Mouse (Mus musculus) heart, postnatal 36 days (tissue): ENCODE data around the gene Glt28d2. TPM values are rescaled to one million over a fixed set of nuclear protein-coding genes. Genes with fewer than 3 reads are reported as not detected.

Experiments
- DNase-seq, 2 experiments: peaks; one replicate each; pipeline ENCODE4 v3.0.0; 2021 to 2022
- intact Hi-C: fragments of 180-260 bp; cut with DNase I; formaldehyde crosslinking; loops from one replicate; pipeline ENCODE4 v1.15.1; 2025
- total RNA-seq, 2 experiments: library from RNA; stranded (reverse); gene quantifications; 2 replicates each; pipeline ENCODE4 v1.2.3; 2021

The Glt28d2 gene
- total RNA-seq, 2 experiments from 2014 or later: 4.1 to 4.7 TPM

DNA sequence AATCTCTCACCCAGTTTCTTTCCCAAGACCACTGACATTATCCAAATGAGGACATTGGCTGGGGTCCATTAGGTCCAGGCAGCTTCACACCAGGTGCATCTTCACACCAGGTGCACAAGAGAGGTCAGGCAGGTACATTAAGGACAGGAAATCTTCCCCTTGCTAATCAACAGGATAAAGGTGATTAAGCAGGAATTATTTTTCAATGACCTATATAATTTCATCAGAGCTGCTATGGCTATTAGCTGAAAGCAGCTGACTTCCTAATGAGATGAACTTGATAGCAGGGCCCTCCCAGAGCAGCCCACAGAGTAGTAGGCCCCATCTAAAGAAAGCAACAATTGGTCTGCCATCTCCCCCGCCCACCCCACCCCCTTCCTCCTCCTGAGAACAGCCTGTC, 1.4 kb downstream of the Glt28d2 start:
- intact Hi-C loops: loop anchor here (5.0 kb wide), 1 partner anchor 44 kb away; no protein-coding TSS in a partner anchor
- no peak for DNase-seq

DNA sequence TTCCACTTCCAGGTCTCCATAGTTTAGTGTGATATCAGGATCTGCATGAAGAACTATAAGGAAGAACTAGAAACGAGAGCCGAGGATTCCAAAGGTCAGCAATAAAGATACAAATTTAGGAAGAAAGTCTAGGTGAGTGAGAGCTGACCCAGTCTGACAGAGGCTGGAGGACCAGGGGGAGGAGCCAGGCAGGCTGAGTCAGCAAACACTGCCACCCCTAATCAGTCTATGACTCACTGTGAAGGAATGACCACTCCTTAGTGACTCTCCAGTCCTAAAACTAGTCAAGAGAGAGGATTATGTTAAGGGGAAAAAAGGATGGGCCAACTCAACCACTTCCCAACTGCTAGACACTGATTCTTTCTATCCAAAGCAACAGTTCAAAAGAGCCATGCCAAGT, 6.6 kb downstream of the Glt28d2 start:
- no peak for DNase-seq
- intact Hi-C loops: no loop called here

DNA sequence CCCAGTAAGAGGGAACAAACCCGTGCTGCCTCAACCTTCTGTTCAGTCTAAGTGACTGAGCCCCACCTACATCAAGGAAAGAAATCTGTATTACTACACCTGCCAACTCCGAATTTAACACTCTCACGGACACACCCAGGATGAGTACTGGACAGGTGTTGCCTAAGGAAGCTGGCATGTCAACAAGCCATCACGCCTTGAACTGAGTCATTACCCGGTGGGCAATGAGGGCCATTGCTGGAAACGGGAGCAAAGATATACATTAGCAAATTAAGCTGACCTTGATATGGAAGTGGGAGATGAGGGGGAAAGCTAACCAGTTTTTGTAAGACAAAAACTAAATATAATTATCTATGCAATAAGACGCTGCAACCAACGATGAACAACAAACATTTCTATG, 7.2 kb downstream of the Glt28d2 start:
- DNase-seq: no peak
- intact Hi-C loops: no loop called here

DNA sequence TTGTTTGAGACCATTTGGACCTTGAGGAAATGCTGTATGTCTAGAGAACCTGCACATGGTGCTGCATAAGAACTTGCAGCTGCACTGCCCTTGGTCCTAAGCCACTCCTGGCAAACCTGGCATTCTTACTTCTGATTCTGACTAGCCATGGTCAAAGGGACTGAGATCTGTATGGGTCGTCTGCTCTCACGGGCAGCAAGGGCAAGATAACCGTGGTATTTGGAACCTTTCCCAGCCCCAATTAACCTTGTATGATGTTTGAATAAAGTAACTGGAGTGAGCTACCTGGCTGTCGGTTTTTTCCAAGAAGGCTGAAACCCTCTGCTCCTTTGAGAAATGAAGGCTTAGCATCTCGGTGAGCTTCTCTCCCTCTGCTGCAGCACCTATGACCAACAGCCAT, 8.4 kb downstream of the Glt28d2 start:
- intact Hi-C loops: no loop called here
- DNase-seq: no peak

DNA sequence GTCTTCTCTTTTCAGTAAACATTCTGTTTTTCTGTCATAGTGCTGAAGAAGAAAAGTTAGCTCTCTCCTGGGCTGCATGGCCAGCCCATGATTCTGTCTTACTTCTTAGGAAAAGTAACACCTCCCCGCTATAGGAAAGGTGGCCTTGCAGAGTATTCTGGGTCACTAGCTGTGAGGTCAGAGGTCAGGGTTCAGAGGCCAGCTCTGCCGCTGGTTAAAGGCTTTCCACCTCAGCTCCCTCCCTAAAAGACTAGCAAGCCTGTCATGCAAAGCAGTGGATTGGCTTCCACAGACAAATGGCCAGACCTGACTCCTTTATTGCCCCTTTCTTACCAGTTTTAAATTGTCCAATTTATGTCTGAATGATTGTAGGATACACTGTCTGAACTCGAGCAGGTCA, 23.3 kb downstream of the Glt28d2 start:
- DNase-seq: no peak
- intact Hi-C loops: no loop called here

DNA sequence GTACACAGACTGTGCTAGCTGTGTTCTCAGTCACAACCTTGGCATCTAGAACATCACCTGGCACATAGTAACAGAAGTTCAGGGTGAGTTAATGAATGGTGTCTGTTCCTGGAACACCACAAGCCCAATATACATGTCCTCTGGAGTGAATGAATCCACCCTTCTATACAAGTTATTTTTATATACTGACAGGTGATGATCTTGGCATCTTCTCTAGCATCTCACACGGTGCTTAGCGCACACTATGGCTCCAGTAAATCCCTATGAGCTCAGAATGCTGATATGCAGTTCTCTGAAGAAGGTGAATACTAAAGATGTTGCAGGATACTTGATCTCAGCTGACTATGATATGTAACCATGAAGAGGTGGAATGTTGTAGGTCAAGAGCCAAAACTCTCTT, 24.4 kb downstream of the Glt28d2 start:
- DNase-seq: no peak

DNA sequence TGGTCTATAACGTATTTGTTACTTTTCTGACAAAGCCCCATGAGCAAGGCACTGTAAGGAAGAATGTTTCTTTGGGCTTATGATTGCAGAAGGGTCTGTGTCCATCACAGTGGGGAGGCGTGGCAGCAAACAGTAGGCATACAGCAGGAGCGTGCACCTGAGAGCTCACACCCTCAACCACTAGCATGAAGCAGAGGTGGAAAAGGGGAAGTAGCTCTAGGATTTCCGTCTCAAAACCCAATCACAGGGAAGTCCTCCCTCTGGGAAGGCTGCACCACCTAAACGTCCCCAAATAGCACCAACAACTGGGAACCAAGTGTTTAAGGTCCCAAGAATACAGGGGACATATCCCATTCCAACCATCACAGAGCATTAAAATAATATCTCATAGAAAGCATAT, 26.3 kb downstream of the Glt28d2 start:
- intact Hi-C loops: no loop called here
- no peak for DNase-seq

More for the DNA sequence above, 24.4 kb downstream of the Glt28d2 start:
- intact Hi-C loops: no loop called here

DNA sequence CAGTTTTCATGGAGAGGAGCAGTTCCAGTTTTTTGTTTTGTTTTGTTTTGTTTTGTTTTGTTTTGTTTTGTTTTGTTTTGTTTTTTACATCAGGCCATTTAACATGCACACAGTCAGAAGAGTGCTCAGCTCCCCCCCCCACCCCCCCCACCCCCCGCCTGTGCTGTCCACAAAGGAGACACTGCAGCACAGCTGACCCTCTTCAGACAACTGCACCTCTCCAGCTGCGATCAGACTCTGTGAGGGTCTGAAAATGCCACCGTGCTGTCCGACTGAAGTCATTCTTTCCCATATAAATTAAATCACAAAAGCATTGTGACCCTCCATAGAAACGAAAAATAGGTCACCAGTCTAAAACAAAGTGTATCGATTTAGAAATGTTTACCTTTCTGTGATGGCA, 28.0 kb downstream of the Glt28d2 start:
- no peak for DNase-seq
- intact Hi-C loops: loop anchor here (5.0 kb wide), 1 partner anchor 47 kb away; no protein-coding TSS in a partner anchor

DNA sequence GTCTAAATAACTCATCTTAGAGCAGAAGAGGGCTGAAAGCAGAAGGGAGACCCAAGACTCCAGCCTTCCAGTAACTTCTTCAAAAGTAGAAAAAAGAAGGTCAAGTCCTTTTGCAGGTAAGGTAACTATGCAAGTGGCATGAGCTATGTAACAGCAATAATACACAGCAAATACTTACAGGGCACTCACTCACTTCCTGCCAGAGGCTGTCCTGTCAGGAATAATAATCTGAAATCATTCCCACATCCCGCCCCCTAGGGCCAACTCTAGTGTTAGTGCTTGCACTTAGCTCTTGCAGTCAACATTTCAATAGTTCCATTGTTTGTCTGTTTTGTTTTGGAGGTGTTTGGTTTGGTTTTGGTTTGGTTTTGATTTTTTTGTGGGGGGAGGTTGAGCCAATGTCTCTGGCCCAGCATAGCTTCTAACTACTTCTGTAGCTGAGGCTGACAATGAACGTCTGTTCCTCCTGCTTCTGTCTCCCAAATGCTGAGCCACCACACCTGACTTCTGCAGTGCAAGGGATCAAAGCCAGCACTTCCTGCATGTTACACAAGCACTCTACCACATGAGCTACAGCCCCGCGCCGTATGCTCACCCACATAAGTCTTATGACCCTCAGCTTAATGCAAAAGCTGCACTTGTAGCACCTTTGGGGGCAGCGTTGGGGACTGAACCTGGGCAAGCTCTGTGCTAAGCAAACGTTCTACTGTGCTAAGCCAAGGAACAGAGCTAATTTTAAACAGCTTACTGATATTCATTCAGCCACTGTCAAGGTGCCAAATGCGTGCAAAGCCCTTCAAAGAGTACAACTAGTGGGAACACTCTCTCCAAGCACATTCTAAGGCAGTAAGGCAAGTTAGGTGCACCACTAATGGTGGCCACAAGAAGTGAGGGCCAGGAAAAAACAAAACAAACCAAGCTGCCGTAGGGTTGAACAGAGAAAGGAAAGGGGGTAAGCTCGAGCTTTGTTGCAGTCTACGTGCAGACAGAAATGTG, 28.9 kb downstream of the Glt28d2 start:
- intact Hi-C loops: loop anchor here (1.0 to 5.0 kb wide), 2 partner anchors 29 to 46 kb away; partner anchors contain the start of genes Glt28d2 and Gm37240
- DNase-seq: peak; percentile 45 to 64

DNA sequence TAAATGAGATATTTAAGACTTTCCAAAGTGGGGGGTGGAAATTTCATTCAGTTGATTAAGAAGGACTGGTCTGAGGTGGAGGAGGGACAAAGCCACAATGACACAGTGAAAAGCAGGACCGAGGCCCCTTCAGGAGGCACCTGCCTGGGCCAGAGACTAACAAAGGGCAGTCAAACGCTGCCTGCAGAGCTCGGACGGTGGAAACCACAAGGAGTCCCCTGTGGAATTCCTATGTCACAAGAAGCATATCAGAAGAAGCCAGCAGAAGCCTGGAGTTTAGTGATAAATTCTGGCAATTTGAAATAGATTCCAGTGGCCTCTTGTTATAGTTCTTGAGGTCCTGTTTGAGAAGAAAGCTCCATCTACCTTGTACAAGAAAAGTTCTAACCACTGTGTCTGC, 30.2 kb downstream of the Glt28d2 start:
- intact Hi-C loops: loop anchor here (5.0 kb wide), 1 partner anchor 45 kb away; no protein-coding TSS in a partner anchor
- no peak for DNase-seq

DNA sequence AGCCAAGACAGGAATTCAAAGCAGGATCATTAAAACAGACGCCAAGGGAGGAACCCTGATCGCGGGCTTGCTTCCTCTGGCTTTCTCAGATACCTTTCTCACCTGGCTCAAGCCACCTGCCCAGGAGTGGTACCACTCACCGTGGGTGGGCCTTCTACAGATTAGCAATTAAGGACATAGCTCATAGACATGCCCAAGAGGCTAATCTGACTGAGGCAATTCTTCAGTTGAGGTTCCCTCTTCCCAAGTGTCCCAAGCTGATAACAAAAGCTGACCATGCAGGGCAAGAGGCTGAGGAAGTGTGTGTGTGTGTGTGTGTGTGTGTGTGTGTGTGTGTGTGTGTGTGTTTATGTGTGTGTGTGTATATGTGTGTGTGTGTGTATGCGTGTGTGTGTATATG, 31.4 kb downstream of the Glt28d2 start:
- intact Hi-C loops: loop anchor here (5.0 kb wide), 1 partner anchor 44 kb away; no protein-coding TSS in a partner anchor
- no peak for DNase-seq

DNA sequence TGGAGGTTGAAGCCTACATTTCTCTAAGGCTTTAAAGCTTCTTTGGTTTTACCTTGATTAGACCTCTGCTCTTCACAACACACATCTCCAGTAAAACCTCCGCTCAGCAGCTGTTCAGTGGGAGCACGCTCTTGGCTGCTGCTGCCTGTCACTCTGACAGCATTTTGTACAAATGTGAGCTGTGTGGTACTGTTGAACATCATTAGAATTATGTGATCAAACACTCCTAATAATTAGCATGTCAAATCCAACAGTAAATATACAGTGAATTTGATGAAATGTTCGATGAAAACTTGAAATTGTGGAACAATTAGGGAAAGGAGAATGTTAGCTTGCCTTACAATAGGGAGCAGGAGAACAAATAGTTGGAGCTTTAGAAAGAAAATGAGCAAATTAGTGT, 32.3 kb downstream of the Glt28d2 start:
- no peak for DNase-seq
- intact Hi-C loops: loop anchor here (5.0 kb wide), 1 partner anchor 43 kb away; no protein-coding TSS in a partner anchor

DNA sequence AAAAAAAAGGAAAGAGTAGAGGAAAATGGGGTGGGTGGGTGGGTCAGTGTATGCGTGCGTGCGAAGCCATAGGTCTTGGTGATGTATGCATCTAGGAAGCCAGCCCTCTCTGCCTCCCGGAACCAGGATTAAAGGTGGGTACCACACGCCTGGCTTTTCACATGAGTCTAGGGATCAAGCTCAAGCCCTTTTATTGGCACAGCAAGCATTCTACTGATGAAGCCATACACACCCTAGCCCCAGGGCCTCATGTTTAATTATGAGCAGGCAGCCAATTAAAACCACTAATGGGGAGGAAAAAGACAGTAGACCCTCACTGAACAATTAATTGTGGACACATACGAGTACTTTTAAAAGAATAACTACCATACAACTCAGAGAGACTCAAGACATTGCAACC, 33.2 kb downstream of the Glt28d2 start:
- intact Hi-C loops: no loop called here
- no peak for DNase-seq

DNA sequence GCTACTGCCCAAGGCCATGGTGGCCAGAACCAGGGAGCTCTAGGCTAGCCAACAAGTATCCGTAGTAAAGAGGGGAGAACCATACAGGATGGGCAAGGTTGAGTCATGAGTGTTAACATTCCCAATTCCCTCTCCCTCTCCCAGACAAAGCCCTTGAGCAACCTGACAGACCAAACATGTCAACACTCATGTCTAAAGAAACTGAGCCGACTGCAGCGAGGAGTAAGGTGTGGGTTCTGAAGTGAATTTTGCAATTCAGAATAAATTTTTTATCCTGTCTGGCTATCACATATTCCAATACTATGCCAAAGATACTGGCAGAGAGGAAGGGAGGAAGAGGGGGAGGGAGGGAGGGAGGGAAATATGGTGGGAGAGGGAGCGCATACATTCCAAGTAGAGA, 33.6 kb downstream of the Glt28d2 start:
- intact Hi-C loops: no loop called here
- DNase-seq: no peak

DNA sequence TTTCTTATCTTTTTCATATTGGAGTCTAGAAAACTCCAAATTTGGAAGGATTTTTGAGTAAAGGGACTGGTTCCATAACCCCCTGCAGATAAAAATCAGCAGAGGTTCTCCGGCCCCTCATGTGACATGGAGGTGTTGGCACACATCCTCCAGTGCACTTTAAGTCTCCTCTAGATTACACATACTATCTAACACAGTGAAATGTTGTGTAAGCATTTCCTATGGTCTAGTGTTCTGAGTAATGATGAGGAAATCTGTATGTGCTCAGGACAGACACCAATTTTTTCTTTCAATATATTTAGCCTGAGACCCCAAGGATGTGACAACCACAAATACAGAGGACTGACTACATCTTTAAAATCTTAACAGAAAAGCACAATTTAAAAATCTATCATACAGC, 37.2 kb downstream of the Glt28d2 start:
- no peak for DNase-seq
- intact Hi-C loops: no loop called here

DNA sequence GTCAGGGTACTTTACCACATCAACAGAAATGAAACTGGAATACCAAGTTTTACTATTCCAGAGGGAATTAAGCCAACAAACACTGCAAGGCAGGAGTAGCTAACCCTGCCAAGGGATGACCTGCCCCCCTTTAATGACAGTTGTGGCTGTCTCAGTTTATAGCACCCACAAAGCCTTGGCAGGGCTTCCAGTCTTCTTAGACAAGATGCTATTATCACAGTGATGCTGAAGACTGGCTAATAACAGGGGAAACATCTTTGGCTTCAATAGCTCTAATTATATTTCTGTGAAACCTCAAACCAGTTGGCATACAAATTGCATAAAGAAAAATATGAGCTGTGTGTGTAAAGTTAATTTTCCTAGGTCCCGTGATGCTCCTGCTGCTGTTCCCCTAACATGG, 41.0 kb downstream of the Glt28d2 start:
- intact Hi-C loops: no loop called here

DNA sequence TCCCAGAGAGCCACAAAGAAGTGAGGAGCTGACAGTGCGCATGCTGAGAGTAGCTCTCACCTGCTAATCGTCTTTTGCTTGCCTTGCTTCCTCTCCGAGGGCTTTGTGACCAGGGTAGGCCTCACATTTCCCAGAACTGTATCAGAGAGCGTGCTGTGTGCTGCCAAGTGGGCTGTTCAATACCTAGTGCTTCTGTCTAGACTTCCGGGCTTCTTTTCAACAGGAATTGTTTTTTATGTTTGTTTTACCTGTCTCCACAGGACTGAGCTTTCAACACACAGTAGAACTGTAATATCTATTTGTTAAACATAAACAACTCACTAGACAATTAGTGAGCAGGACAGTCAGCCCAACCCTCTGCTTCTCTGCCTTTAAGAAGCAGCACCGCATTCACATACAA, 42.0 kb downstream of the Glt28d2 start:
- intact Hi-C loops: no loop called here
- no peak for DNase-seq

More for the DNA sequence above, 41.0 kb downstream of the Glt28d2 start:
- no peak for DNase-seq

DNA sequence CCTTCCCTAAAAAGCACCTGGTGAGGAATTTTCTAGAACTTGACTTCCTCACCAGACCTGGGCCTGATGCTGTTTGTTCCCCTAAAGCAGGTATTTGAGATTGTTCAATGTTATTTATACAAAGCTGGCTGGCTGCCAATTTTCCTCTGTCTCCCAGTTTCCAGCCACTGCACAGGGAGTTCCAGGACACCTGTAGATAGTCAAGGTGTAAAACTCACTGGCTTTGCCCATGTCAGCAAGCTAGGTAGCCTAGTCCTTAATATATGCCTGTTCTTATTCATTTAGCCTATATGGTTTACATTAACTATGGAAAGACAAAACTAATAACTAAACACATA, 44.5 kb downstream of the Glt28d2 start:
- intact Hi-C loops: loop anchor here (5.0 kb wide), 1 partner anchor 44 kb away; the partner anchor contains the start of genes Glt28d2 and Gm37240

DNA sequence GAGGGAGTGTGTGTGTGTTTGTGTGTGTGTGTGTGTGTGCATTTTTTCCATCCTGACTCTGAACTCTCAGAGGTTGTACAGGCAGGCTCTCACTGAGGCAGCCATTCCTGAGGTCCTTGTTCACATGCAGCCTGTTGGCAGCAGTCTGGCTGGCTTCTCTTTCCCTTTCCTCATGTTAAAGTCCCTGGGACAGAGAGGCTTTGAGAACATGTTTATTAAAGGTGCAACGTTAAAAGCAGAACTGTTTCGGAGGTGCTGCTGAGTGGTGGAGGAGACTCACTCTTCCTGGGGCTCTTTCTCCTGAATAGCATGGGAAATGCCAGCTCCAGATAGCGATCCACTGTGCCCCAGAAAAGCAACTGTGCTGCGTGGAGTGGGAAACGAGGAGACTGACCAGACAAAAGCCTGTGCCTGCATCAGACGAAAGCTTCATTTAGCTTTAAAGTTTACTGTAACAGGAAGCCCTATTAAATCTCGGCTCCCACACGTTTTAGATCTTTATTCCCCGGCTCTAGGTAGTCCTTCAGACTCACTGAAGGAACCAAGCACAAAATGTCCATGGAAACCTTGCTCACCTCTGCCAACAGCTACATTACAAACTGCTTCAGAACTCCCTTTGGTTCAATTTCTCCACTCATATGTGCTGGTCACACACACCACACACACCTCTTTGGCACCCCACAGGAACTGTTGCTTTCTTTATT, 45.0 kb downstream of the Glt28d2 start:
- intact Hi-C loops: loop anchor here (5.0 kb wide), 1 partner anchor 45 kb away; the partner anchor contains the start of genes Glt28d2 and Gm37240
- DNase-seq: no peak

More for the DNA sequence above, 44.5 kb downstream of the Glt28d2 start:
- DNase-seq: peak in 1 of 2 experiments; percentile 28

DNA sequence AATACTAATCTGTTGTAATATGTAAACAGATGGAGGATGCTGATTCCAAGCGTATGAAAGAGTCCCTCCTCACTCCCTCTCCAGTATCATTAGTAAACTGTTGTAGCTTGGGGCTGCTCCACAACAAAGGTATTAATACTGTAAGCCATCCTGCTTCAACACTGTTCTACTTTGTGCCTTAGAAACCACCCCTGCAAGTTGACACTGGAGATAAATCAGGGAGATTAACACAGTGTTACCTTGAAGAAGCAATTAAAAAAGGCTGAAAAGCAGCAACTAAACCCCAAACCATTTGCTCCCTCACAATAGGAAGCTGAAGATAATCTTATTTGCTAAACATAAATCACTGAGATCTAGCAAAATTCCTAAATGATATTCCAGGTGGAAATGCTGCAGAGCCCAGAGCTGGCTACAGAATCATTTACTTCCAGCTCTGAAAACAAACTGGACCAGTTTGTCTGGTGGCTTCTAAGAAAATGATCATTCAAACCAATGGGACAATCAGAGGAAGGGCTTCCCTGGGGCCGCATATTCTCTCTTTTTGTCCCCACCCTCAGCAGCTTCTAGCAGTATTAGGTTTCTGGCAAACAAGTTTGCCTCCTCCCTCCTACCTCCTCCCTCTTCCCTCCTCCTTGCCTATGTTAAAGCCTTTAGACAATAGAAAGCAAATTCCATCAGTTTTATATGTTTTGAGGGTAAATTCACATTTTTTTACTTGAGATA, 45.7 kb downstream of the Glt28d2 start:
- no peak for DNase-seq
- intact Hi-C loops: loop anchor here (5.0 kb wide), 1 partner anchor 46 kb away; the partner anchor contains the start of genes Glt28d2 and Gm37240
